Mouse (Mus musculus): Measurements from ENCODE around the gene Lamp2.
"Not testable (repeated sequence)": the region's sequence is repeated elsewhere in the genome, so short reads cannot be mapped to it uniquely, and the experiment has no call there.

The Lamp2 gene

DNA sequence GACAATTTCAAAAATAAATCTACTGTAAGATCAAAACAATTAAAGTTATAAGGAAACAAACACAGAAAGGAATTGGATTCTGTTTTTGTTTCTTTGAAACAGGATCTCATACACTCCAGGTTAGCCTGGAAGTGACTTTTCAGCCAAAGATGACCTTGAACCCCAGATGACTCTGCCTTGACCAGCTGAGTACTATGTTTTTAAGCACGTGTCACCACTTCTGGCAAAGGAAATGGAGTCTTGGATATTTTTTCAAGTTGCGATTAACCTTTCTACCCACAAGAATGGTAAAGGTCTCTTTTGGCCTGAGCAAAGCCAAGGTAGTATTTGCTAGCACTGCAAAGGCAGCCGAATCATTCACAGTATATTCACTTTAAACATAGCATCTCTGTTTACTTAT is 33.2 kb downstream of the Lamp2 start:
- no peak for DNase-seq

DNA sequence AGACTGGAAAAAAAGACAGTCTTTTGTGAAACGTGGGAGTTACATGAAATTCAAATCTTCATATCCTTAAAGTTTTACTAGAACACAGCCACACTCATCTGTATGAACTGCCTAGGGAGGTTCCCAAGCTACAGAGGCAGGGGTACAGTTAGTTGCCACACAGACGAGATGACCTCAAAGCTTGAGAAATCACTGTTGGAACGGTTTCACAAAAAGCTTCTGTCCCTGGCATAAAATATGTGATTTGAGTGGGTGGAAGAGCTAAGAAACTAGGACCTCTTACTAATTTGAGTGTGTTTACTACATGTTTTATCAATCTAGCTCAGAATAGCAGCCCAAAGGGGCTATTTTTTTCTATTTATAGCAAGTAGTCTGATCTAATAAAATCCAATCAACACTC is 33.9 kb downstream of the Lamp2 start:
- DNase-seq: no peak

DNA sequence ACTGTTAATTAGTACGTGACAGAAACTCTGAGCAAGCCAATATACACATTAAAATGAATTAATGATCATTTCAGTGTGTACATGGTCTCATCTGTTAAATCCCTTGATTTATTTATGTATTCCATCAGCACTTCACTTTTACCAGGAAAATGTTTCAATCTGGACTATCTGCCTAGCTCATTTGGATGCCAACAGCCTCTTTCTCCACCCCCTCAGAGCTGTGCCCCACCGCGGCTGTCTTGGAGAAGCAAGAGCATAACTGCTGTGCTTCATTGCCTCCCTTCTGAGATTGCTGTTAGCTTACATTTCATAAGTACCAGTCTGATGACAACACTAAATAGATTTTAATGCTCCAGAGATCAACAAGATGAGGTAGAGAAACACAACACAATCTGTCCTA is 52.4 kb downstream of the Lamp2 start:
- no peak for DNase-seq

DNA sequence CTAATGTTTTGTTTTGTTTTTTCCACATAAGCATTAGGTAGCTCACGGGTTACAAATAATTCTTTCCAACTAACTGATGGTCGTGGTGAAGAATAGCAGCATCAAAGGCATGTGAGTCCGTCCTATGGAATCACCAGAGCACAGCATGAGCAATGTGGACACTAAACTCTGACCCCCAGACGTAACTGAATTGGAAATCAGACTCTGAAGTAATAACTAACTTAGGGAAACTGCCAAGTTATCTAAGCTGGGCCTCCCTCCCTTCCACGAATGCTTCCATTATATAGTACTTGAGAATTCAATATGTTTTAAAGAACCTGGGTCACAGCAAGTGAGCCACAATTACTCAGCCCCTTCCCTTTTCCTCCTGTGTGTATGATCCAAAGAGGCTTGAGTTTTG is 53.3 kb downstream of the Lamp2 start:
- no peak for DNase-seq

DNA sequence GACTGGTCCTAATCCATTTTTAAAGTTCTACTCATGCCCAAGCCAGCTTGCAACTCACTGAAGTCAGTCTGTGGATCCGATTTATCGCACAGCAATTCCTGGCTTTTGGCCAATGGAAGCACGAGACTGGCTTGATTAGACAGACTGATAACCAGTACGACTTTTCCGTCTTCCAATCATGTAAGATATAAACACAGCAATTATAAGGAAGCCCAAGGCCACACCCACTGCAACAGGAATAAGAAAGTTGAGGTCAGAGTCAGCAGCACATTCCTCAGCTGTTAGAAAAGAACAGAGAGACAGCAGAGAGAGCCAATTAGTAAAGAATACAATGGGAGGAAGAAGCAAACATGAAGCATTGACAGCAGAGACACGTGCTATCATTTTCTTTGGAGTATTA is 54.2 kb downstream of the Lamp2 start:
- no peak for DNase-seq

DNA sequence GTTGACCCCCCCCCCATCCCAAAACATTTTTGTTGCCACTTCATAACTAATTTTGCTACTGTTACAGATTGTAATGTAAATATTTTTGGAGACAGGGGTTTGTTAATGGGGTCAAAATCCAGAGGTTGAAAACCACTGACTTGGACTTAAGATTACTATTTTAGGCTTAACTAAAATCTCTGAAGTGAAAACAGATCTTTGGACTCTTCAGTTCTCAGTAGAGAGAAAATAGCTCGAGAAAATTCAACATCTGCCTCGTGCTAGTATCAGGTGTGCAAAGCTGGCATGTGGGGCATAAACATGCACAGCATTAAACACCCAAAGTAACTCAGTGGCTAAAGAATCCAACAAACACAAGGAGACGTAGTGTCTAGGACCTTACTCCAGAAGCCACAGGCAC is 55.6 kb downstream of the Lamp2 start:
- DNase-seq: no peak

DNA sequence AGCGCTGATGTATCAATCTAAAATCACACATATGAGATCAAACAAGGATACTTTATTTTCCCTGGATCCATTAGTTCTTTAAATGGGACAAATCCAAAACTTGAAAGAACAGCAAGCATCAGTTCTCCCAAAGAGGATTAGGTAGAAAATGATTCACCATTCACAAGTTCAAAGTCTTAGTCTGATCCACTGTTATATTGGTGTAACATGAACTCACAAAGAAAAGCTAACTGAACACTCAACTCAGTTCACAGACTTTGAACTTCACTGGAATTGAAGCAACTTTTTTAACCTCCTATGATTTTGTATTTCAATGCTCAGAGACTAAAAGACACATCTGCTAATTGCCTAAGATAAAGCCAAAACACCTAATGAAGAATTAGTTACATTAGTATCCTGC is 56.6 kb downstream of the Lamp2 start:
- DNase-seq: no peak

DNA sequence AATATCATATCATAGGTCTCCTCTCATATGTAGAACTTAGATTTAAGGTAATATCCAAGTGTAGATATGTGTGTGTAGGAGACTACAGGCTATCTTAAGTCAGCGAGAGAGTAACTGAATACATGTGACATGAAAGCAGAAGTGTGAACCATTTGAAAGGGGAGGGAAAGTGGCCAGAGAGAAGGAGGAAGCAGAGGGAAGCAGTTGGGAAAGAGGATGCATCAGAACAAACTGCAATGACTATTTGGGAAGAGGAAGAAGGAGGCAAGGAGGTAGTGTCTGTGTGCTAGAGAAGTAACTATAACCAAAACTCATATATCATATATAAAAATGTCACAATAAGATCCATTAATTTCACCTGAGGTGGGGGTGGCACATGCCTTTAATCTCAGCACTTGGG is 83.1 kb downstream of the Lamp2 start:
- DNase-seq: not testable (repeated sequence)

DNA sequence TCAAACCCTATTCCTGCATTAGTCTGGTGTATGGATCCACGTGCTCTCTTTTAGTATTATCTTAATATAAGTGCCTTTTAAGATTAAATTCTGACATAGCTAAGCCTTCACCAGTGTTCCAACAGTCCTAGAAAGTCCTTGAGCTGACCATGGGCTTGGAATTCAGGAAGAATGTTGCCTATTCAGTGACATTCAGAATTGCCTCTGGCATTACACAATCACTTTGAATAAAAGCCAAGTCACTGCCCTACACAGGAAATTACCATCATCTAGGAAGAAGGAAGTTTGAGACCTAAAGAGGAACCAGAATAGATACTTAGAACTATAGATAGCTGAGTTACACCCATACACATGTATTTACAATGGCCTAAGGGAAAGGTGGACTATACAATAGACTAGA is 91.6 kb downstream of the Lamp2 start:
- DNase-seq: not testable (repeated sequence)

DNA sequence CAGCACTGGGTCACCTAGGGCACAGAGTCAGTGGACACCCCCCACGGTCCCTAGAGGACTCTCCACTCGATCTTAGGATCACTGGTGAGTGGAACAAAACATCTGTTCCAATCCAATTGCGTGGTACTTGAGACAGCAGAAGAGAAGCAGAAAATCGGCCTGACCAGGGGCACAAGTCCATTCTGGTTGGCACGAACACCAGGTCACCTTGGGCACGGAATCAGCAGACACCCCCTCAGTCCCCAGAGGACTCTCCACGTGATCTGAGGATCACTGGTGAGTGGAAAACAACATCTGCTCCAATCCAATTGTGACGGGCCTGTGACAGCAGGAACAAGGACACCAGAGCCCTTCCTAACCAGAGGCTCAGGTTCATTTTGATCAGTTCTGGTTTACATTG is 94.2 kb downstream of the Lamp2 start:
- no peak for DNase-seq

All from cerebellum, adult 9-10 months (tissue).